Mouse (Mus musculus): Measurements from ENCODE around the gene Nhej1.
A peak's percentile ranks its signal among the peaks of the same experiment; 100 is the strongest.

The Nhej1 gene

DNA sequence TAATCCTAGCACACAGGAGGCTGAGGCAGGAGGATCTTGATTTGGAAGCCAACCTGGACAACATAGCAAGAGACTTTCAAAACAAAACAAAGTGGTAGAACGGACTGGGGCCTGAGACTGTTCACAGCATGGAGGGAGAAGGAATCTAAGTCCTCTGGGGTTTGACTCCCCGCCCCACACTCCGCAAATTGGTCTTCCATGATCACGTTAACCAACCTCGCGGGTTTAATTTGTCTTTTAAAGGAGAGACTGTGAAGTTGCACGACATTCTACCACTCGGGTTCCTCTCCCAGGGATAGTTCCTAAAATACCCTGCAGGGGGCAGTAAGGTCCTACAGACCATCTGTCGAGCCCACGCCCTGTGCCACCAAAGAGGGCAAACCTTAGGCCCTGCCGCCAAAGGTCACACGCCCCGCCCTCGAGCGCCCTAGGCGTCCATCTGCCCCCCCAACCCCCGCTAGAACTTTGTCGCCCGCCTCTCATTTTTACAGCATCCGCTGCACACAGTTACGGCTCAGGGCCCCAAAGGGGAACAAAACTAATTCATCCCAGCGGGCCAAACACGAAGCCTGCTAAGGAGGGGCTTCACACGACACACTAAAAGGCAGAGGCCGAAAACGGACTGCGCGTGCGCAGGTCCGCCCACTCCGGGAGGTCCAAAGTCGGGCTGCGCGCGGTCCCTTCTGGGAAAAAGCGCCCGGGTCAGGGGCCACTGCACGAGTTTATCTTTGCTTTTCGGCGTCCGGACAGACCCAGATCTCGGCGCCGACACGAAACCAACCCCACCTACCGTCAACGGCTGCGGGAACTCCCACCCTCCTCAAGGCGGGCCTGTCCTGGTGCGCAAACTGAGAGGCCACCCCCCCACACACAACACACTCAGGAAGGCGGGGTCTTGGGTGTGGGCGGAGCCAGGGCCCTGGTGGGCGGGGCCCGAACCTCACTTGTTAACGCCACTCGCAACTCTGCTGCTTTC lies at the start of gene Nhej1:
Gene Nhej1, minus strand, starts transcription at position 855 of the 976 bp plus-strand sequence.
- peak; percentile 95 for DNase-seq (ENCODE audit: low read depth)

DNA sequence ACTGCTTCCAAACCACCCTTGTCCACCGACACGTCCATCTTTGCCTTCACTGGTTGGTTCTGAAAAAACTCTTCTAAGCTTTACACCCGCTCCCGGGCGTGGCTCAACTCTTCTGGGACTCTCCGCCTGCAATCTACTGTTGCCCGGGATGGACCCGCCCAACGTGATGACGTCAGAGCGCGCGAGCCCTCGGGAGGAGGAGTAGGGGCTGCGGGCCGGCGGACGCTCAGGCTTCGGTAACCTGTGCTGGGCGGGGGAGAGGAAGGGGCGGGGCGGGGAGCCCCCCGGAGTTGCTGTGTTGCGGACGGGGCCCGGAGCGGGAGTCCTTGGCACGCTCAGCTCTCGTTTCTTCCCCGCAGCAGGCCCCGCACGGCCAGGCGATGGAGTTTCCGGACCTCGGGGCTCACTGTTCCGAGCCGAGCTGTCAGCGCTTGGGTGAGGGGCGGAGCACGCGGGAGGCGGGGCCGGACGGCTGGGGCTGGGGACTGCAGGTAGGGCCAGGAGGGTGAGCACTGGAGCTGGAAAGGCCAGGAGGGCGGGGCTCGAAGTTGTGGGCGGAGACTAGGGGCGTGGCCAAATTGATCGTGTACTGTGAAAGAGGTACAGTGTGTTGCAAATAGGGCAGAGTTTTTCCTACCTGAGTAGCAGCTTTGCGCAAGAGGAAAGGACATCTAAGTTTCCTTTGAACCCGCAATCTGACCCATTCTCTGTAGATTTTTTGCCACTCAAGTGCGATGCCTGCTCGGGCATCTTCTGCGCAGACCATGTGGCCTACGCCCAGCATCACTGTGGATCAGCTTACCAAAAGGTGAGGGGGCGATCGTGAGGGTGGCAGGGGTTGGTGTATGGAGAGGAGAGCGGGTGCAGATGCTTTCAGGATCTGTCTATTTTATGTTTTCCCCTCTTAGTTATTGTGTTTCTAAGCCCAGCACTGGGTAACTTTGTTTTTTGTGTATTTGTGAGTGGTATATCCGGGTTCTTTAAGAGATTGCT lies 43.8 kb upstream of the Nhej1 start, which contains the start of gene Zfand2b:
Gene Zfand2b, plus strand, starts transcription at position 175 of the 993 bp plus-strand sequence.
- DNase-seq (ENCODE audit: low read depth): peak; percentile 97

DNA sequence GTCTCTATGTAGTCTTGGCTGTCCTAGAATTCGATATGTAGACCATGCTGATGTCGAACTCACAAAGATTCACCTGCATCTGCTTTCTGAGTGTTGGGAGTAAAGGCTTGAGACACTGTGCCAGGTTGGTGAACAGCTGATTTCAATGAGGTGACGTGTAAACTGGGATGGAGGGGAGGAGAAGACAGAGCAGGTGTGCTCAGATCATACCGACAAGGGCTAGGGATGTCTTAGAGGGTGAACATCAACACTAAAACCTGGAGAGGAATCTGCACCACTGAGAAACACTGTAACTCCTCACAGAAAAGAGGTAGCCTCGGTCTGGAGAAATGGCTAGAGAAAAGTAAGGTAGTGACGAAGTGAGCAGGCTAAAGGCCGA lies 43.1 kb upstream of the Nhej1 start:
- no peak for DNase-seq (ENCODE audit: low read depth)

DNA sequence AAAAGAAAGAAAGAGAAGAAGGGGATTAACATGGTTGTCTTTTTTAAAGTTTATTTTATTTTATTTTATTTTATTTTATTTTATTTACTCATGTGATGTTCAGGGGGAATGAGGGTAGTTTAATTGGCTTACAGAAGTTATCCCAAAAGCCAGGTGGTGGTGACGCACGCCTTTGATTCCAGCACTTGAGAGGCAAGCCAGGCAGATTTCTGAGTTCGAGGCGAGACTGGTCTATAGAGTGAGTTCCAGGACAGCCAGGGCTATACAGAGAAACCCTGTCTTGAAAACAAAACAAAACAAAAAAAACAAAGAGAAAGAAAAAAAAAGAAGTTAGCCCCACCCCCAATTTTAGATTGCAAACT lies 35.2 kb upstream of the Nhej1 start:
- DNase-seq (ENCODE audit: low read depth): no peak

DNA sequence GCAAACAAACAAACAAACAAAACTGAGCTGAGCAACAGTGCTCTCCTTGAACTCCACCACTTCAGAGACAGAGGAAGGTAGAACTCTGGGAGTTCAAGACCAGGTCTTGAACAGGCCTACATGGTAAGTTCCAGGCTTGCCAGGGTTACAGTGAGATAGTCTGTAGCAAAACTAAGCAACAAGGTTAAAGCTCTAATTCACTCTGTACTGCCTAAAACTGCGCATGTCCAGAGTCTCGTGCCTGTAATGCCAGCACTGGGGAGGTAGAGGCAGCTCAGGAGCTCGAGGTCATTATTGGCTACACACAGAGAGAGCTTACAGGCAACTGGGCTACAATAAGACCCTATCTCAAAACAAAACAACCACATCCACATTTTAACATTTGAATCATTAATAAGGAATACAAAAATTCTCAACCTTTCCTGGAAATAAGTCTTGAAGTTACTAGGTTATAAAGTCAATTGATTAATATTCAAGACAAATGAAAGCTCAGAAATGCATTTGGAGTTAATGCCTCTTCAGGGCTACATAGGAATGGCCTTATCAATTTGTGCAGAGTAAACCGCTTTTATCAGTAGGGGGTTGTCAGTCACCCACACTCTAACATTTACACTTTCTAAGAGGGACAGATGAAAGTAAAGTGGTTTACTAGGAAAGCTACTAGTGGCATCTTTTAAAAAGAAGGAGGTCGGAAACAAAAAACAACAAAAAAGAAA lies 34.7 kb upstream of the Nhej1 start:
- no peak for DNase-seq (ENCODE audit: low read depth)

DNA sequence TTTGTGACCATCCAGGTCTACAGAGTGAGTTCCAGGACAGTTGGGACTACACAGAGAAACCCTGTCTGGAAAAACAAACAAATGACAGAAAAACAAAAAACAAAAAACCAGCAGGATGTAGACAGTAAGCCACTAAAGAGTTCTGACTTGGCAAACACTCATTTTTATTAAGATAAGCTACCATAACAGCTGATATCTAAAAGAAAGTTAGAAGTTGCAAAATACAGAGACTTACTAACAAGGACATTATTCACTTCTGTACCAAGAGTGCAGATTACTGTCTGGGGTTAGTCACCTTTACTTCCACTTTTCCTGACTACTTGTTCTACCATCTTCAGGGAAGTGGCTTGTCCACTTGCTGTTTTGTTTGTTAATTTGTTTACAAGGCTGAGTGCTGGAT lies 34.0 kb upstream of the Nhej1 start:
- DNase-seq (ENCODE audit: low read depth): no peak

DNA sequence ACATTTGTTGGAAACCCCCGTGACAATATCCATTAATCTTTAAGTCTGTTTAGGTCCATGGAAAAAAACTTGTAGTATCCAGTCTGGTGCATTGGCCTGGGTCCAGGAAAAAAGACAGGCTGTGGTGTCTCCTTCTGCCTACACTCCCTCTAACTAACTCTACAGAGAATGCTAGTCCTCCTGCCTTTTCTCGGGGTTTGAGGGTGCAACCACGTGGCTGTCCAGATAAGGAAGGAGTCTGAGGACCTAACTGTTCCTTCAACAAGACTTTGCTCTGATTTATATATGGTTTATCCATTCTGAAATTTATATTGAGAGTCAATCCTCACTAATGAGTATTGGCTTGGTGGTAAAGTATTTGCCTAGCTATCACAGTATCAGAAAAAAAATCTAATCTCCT lies 30.8 kb upstream of the Nhej1 start:
- DNase-seq (ENCODE audit: low read depth): no peak

DNA sequence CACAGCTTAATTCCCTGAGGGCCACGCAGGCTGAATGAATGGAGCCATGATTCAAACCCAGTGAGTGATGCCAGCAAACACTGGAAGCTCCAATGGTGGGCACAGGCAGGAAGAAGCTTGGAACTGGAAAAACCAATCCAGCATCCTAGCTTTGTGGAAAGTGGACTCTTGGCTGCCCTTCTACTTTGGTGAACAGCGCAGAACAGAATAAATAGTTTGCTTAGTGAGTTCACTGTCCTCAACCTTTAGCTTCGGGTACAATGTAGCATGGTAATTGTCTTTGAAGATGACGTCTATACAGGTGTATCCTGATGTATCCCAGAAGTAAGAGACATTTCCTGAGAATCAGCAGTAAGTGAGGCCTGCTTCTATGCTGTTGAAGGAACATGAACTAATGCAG lies 23.7 kb upstream of the Nhej1 start:
- DNase-seq (ENCODE audit: low read depth): no peak

DNA sequence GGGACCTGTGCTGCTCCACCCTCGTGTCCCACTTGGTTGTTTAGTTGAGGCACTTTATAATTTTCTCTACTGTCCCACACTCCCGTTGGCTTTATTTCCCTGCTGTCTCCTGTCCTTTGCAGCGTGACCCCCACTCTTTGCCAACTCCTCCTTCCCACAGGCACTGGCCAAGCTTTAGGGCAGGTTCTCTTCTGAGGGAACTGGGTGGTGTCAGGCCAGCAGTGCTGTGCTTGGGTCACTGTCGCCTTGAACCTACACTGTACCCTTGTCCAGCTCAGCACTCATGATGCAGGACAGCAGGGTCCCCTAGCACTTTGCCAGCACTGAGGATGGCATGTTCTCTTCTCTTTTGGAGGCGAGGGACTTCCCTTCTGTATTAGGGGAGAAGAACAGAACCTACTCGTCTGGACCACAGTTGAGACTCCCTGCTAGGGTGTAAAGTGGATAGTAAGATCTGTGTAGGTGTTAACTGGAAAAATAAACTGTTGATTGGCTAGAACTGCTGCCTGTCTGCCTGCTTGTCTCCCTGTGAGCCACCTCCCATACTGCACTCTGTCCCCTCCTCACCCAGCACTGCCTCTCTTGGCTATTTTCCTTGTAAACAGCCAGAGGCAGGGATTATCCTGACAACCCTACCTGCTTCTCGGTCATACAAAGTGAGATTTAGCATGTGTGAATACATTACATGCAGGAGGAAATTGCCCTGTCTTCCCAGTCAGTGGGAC lies 22.6 kb upstream of the Nhej1 start:
- no peak for DNase-seq (ENCODE audit: low read depth)

DNA sequence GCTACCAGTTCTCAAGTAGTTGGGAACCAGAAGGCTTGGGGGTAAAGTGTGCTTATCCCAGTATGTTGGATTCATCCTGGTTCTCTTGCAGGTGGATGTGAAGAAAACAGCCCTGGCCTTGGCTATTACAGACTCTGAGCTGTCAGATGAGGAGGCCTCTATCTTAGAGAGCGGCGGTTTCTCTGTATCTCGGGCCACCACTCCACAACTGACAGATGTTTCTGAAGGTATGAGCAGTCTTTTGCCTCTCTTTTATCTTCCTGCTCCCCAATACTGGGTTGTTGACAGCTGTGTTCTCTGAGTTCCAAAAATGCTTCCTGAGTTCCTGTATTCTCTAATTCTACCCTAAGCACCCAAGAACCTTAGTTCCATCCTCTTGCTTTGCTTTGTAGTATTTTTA lies 20.6 kb upstream of the Nhej1 start:
- no peak for DNase-seq (ENCODE audit: low read depth)

DNA sequence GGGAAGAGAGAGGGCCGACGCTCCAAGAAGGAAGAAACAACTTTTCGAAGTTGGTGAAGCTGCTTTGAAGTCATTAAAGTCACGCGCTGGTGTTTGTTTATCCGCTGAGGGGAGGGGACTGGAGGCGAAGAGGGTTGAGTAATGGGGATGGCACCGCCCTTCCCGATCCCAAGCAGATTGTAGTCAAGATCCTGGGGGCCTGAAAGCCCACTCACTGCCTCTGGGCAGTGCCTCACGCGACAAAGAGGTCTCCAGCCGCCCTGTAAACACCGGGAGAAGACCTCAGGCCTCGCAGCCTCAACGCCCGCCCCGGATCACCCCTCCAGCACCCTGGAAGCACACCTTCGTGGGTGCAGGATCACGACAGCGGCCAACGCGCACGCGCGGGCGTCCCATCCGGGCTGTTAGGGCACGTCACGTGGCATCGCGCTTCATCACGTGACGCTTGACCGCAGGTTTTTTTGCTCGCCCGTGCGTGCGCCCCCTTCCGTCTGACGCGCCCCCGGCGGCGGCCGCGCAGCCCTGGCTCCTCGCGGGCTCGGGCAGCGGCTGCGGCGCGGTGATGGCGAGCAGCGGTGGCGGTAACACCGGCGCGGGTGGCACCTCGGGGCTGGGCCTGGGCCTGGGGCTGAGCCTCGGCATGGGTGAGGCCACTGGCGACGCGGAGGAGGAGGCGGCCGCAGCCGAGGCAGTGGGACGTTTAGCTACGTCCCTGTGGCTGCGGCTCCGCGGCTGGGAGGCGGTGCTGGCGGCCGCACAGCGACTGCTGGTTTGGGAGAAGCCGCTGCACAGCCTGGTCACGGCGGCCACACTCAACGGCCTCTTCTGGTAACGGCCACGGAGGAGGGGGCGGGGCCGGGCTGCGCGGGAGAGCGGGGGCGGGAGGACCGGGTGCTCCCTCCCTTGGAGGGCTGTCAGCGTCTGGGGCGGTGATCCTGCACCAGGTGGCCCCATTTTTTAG lies 17.6 kb upstream of the Nhej1 start, which contains the start of the genes Cnppd1 and Retreg2:
Gene Cnppd1, minus strand, starts transcription at position 411 of the 961 bp plus-strand sequence.
Gene Retreg2, plus strand, starts transcription at position 478 of the 961 bp plus-strand sequence.
- DNase-seq (ENCODE audit: low read depth): peak; percentile 92

DNA sequence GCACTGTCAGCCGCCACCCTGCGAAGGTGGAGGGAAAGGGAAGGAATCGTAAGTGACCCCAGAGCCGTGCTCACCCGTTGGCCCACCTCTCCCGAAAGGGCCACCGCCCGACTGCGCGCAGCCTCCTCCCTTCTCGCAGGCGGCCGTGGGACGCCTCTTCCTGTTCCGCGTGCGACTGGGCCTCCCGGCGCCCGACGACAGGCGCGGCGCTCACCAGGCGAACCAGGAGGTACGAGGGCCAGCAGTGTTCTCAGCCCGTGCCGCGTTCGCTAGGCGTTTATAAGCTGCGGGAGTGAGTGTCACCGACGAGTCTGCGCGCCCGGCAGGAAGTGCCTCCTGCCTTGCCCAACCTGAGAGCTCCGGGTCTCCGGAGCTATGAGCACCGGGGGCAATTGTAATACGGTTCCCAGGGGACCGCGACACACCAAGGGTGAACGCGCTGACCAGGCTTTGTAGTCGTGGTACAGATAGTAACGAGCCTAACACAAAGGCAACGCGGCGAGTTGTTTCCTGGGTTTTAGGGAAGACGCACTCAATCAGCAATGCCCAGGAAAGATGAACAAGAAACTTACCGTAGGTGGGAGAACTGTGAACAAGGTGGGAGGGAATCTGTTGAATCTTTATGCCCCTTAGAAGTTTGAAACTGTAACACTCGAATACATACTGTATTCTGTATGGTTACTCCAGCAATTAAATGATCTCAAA lies 16.6 kb upstream of the Nhej1 start:
- DNase-seq (ENCODE audit: low read depth): peak; percentile 54

DNA sequence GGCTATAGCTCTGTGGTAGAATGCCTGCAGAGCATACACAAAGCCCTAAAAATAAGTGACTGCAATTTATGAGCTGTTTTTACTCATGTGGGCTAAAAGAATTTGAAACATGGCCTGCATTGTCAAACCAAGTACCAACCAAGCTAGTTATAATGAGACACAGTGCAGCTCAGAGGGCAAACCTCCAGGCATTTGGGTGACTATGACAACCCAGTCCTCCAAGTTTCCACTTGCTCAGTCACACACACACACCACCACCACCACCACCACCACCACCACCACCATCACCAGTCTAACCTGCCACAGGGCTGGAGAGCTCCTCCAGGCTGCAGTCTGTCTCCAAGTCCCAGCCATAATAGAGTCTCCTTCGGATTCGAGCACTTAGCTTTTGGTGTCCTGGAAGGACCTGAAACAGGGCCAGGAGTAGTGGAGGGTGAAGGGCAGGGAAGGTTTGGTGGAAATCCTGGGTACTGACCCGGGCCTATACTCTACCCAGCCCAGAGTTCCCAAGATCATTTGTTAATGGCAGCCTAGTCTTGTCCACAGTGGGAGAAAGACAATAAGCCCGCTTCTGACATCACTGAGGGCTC lies 15.7 kb upstream of the Nhej1 start:
- no peak for DNase-seq (ENCODE audit: low read depth)

DNA sequence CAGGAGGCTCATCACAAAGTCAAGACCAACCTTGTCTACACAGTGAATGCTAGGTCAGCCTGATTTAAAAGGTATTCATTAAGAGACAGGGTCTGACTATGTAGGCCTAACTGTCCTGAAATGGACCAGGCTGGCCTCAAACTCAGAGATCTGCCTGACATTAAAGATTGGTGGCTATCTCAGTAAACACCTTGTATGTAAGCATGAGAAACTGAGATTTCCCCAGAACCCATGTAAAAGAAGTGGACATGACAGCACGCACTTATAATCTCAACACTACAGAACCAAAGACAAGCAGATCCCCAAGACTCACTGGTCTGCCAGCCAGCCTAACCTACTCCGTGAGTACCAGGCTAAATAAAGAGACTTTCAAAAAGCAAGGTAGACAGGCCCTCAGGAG lies 13.4 kb upstream of the Nhej1 start:
- DNase-seq (ENCODE audit: low read depth): no peak

DNA sequence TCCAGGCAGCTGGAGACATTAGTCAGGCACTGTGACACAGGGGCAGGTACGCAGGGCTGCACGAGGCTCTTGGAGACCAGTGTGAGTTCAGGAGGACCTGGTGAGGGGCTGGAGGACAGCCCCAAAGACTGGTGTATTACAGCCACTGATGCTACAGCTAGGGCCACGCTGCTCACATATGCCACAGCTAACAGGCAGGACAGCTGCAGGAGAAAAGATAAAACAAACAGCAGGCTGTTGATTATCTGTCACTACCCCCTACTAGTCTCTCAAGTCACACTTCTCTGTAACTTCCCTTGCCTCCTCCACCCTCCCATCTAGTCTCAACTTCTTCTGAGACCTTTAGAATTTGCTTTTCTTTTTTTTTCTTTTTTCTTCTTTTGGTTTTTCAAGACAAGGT lies 11.7 kb upstream of the Nhej1 start:
- peak; percentile 65 for DNase-seq (ENCODE audit: low read depth)

DNA sequence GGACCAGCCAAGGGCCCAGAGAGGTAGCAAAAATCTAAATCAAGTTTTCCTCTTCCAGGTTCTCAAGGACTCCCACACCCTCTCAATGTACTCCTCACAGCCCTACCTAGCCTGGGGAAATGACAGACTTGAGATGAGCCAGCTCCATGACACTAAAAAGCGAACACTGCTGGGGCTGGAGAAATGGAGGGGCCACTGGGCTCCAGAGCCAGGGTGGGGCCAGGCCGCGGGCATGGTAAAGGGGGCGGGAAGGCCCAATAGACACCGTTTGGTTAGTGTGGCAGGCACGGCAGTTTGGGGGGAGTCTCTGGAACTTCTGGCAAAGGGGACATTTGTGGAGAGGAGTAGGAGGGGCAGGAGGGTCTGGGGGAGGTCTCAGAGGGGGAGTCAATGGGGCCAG lies 11.3 kb upstream of the Nhej1 start:
- no peak for DNase-seq (ENCODE audit: low read depth)

DNA sequence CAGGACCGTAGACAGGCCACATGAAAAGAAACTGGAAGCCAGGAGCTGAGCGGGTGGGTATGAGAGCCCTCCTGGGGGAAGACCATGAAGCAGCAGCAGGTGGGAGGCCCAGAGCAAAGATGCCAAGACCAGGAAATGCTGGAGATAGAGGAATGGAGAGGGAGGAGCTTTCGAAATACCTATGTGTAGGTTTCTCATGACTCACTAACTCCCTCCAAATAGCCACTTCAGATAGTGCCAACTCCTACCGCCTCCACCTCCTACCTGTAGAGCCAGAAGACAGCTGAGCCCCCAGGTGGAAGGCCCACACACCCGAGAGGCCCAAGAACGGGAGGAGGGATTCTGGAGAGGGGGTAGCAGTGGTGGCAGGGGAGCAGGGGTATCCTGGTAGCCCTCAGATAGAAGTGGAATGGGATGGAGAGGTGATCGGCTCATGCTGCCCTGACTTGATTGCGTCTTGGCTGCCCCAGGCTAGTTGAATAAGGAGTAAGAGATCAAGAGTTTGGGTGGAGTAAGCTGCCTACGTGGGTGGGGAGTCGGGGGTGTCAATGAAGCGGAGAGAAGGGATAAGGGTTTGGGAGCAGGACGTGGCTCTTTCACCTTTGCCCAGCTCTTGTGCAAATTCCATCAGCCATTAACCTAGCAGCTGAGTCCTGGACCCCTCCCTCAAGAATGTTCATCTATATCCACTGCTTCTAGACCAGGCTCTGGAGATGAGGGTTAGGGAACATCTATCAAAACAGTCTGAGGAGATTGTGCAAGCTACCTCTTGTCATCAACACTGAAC lies 8.6 kb upstream of the Nhej1 start, which contains the start of gene Slc23a3:
Gene Slc23a3, minus strand, starts transcription at position 470 of the 787 bp plus-strand sequence.
- DNase-seq (ENCODE audit: low read depth): no peak

DNA sequence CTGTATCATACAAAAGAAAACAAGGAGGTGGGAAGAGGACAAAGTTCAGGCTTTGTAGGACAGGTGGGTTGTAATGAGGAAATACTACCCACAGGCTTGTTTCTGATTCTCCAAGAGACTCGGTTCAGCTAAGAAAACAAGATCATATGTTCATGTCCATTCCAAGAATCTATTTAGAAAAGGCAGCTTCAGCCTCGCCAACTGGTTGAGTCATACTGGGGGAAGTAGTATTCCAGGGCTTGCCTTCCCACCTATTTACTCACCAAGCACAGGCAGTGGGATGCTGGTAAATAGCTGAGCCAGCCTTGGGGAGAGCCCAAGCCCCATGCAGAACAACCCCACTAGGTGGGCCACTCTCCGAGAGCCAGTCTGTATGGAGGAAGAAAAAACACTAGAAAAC lies 3.6 kb upstream of the Nhej1 start:
- no peak for DNase-seq (ENCODE audit: low read depth)

Data from c-Kit-positive CD71-positive TER-119-negative erythroid progenitor cells, embryonic 14.5 days (primary cell).